ENCODE assay signal across 11 mouse cellular contexts in the genomic region with DNA sequence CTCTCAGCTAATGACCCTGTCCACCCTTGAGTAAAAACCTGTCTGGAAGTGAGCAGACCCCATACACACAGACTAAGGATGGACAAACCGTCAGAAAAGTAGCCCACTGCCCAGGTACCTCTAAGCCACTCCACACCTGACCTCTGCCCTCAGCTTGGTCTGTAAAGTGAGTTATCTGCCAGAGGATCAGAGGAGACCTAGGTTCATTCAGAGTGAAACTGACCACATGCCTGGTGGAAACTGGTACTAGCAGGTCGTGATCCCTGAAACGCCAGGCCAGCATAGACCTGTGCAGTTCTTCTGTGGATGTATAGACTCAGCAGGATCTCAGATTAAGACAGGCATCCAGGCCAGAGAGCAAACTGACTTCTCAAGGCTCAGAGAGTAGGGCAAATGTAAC. TPM values are rescaled to one million over a fixed set of nuclear protein-coding genes. Genes with fewer than 3 reads are reported as not detected.
DNase-seq lines count a peak whose midpoint lies in the region; ATAC-seq and TF ChIP-seq lines count a peak whose summit lies in the region.
"Had no signal": no experiment of that assay in that cellular context is flagged by ENCODE, and none has a peak within 500 bp of the region (broad histone marks: within the 10 kb centered on the region; RNA-seq: fewer than 3 reads in every experiment).

No protein-coding gene starts in this region.

- H3K4me1 ChIP-seq in heart, embryonic 15.5 days (replicated peaks): 0 out of 2 replicates have a peak, but pooled peaks cover 4% of the 10 kb centered on the region
- H3K4me1 ChIP-seq in lung, embryonic 14.5 days (ENCODE audit: insufficient read depth): no peaks in the 10 kb centered on the region
- no peaks in the 10 kb centered on the region for H3K4me1 ChIP-seq in lung, adult 2 months (ENCODE audit: control insufficient read depth, insufficient read depth, low read length)
- H3K4me1 ChIP-seq in hindbrain, embryonic 16.5 days (ENCODE audit: control insufficient read depth, insufficient read depth, low read depth, low read length): peaks cover 6% of the 10 kb centered on the region
- peaks cover 39% of the 10 kb centered on the region for H3K4me1 ChIP-seq in liver, postnatal 0 days (ENCODE audit: insufficient read depth)

- WGBS in heart, embryonic 15.5 days: 57% methylated on average over 3 of the region's 3 CpGs
- 56% methylated on average over 3 of the region's 3 CpGs for WGBS in lung, embryonic 14.5 days
- WGBS in lung, adult 2 months: 64% methylated on average over 3 of the region's 3 CpGs
- 67% methylated on average over 3 of the region's 3 CpGs for WGBS in hindbrain, embryonic 16.5 days
- 41% methylated on average over 3 of the region's 3 CpGs for WGBS in liver, postnatal 0 days (ENCODE audit: insufficient replicate concordance)

- no peaks in the 10 kb centered on the region for H3K36me3 ChIP-seq in heart, embryonic 15.5 days
- H3K36me3 ChIP-seq in lung, embryonic 14.5 days (ENCODE audit: insufficient read depth): no peaks in the 10 kb centered on the region
- H3K36me3 ChIP-seq in hindbrain, embryonic 16.5 days (ENCODE audit: control insufficient read depth, insufficient read depth, low read length): no peaks in the 10 kb centered on the region
- no peaks in the 10 kb centered on the region for H3K36me3 ChIP-seq in liver, postnatal 0 days (replicated peaks; ENCODE audit: insufficient read depth, low read length)

- TF ChIP-seq POLR2A in lung, adult 2 months (IDR thresholded peaks at IDR 0.05; ENCODE audit: borderline replicate concordance, extremely low read depth, low read depth, low read length): no peak

- no peak overlapping the region for H3K4me3 ChIP-seq in heart, embryonic 15.5 days
- no peak overlapping the region for H3K4me3 ChIP-seq in lung, embryonic 14.5 days (ENCODE audit: low read depth, low read length)
- no peak overlapping the region for H3K4me3 ChIP-seq in lung, adult 2 months (replicated peaks; ENCODE audit: extremely low read depth, low read depth, low read length)
- H3K4me3 ChIP-seq in hindbrain, embryonic 16.5 days (ENCODE audit: low read length): no peak overlapping the region
- peak overlapping the region; percentile 47 for H3K4me3 ChIP-seq in liver, postnatal 0 days (ENCODE audit: low read depth, low read length)

- no peak for TF ChIP-seq EP300 in liver, postnatal 0 days (IDR thresholded peaks at IDR 0.05; ENCODE audit: low read depth)

- ATAC-seq in heart, embryonic 15.5 days (replicated peaks; ENCODE audit: insufficient number of reproducible peaks, insufficient read depth, low FRiP score, low read depth): no peak; the same call in 1 of the 2 replicates
- no peak for ATAC-seq in lung, embryonic 14.5 days (ENCODE audit: insufficient read depth)
- ATAC-seq in hindbrain, embryonic 16.5 days: 0 out of 2 replicates have a peak, but pooled peaks have one; percentile 9
- 0 out of 2 replicates have a peak, but pooled peaks have one; percentile 22 for ATAC-seq in liver, postnatal 0 days
- ATAC-seq in cerebellum, adult (ENCODE audit: insufficient number of reproducible peaks, low FRiP score, low TSS enrichment): no peak

- peak overlapping the region; percentile 62 for H3K4me2 ChIP-seq in heart, embryonic 15.5 days
- H3K4me2 ChIP-seq in lung, embryonic 14.5 days: peak overlapping the region; percentile 50; the same call in 1 of the 2 replicates
- H3K4me2 ChIP-seq in hindbrain, embryonic 16.5 days (ENCODE audit: low read length): no peak overlapping the region
- H3K4me2 ChIP-seq in liver, postnatal 0 days (ENCODE audit: low read depth, low read length): peak overlapping the region; percentile 67

- H3K27ac ChIP-seq in heart, embryonic 15.5 days: no peak overlapping the region
- H3K27ac ChIP-seq in lung, embryonic 14.5 days (ENCODE audit: low read depth): no peak overlapping the region
- H3K27ac ChIP-seq in hindbrain, embryonic 16.5 days (ENCODE audit: low read depth, low read length): no peak overlapping the region
- H3K27ac ChIP-seq in liver, postnatal 0 days (ENCODE audit: low read depth): peak overlapping the region; percentile 69

- no peak for TF ChIP-seq CTCF in lung, embryonic 14.5 days (IDR thresholded peaks at IDR 0.05; ENCODE audit: low read depth)
- TF ChIP-seq CTCF in lung, adult 2 months (IDR thresholded peaks at IDR 0.05; ENCODE audit: insufficient read depth, low read length): no peak
- TF ChIP-seq CTCF in liver, postnatal 0 days (IDR thresholded peaks at IDR 0.05; ENCODE audit: low read depth): no peak

- no peaks in the 10 kb centered on the region for H3K9me3 ChIP-seq in heart, embryonic 15.5 days (replicated peaks)
- no peaks in the 10 kb centered on the region for H3K9me3 ChIP-seq in lung, embryonic 14.5 days (ENCODE audit: low read depth, low read length)
- H3K9me3 ChIP-seq in hindbrain, embryonic 16.5 days (ENCODE audit: control insufficient read depth, low read length): no peaks in the 10 kb centered on the region
- H3K9me3 ChIP-seq in liver, postnatal 0 days (ENCODE audit: low read length): no peaks in the 10 kb centered on the region

- no peak for DNase-seq in heart, adult 9 months (ENCODE audit: low spot score in 2 of 2)
- no peak for DNase-seq in lung, embryonic 14.5 days
- DNase-seq in lung, adult 2 months: no peak
- DNase-seq in liver, postnatal 0 days: no peak
- DNase-seq in cerebellum, postnatal 10 days: no peak
- DNase-seq: cerebellum, adult 9-10 months had no signal

- H3K9ac ChIP-seq in heart, embryonic 15.5 days: no peak overlapping the region
- no peak overlapping the region for H3K9ac ChIP-seq in lung, embryonic 14.5 days
- H3K9ac ChIP-seq in hindbrain, embryonic 16.5 days (ENCODE audit: low read depth, low read length): no peak overlapping the region
- H3K9ac ChIP-seq in liver, postnatal 0 days (replicated peaks): peak overlapping the region; percentile 50; the same call in 1 of the 2 replicates

- peaks cover 23% of the 10 kb centered on the region; the same call in 1 of the 2 replicates for H3K27me3 ChIP-seq in heart, embryonic 15.5 days
- H3K27me3 ChIP-seq in lung, embryonic 14.5 days (ENCODE audit: insufficient read depth, low read length): no peaks in the 10 kb centered on the region
- peaks cover 2% of the 10 kb centered on the region for H3K27me3 ChIP-seq in hindbrain, embryonic 16.5 days (replicated peaks; ENCODE audit: control insufficient read depth, insufficient read depth, low read length)
- no peaks in the 10 kb centered on the region for H3K27me3 ChIP-seq in liver, postnatal 0 days (ENCODE audit: insufficient read depth, low read length)

RNA-seq across cellular contexts. Expression of a gene that starts 0.5 kb away (rescaled TPM):
- 0.14 TPM in 1 of 2 replicates, not detected in the other for polyA plus RNA-seq in heart, embryonic 15.5 days (2015; fragmentation: Nextera tagmentation; extraction: Ambion mirVana)
- not detected in 2 replicates for polyA plus RNA-seq in lung, embryonic 14.5 days (2014; fragmentation: Nextera tagmentation; extraction: Ambion mirVana)
- 0.28 and 0.53 TPM in 2 replicates for polyA plus RNA-seq in lung, adult 2 months (2012; rRNA removed)
- polyA plus RNA-seq in hindbrain, embryonic 16.5 days (2015; fragmentation: Nextera tagmentation; extraction: Ambion mirVana): 0.19 and 0.24 TPM in 2 replicates
- 10.3 and 14.0 TPM in 2 replicates for polyA plus RNA-seq in liver, postnatal 0 days (2015; fragmentation: Nextera tagmentation; extraction: Ambion mirVana)

RNA-seq across cellular contexts. Expression of a gene that starts 8.6 kb away (rescaled TPM):
- 0.15 TPM in 1 of 2 replicates, not detected in the other for polyA plus RNA-seq in heart, embryonic 15.5 days (2015; fragmentation: Nextera tagmentation; extraction: Ambion mirVana)
- not detected in 2 replicates for polyA plus RNA-seq in lung, embryonic 14.5 days (2014; fragmentation: Nextera tagmentation; extraction: Ambion mirVana)
- polyA plus RNA-seq in lung, adult 2 months (2012; rRNA removed): 0.08 and 0.12 TPM in 2 replicates
- polyA plus RNA-seq in hindbrain, embryonic 16.5 days (2015; fragmentation: Nextera tagmentation; extraction: Ambion mirVana): 0.04 TPM in 1 of 2 replicates, not detected in the other
- polyA plus RNA-seq in liver, postnatal 0 days (2015; fragmentation: Nextera tagmentation; extraction: Ambion mirVana): 48.6 and 51.0 TPM in 2 replicates

RNA-seq across cellular contexts. Expression of a gene that starts 23.4 kb away (rescaled TPM):
- not detected in 2 replicates for polyA plus RNA-seq in heart, embryonic 15.5 days (2015; fragmentation: Nextera tagmentation; extraction: Ambion mirVana)
- polyA plus RNA-seq in lung, embryonic 14.5 days (2014; fragmentation: Nextera tagmentation; extraction: Ambion mirVana): not detected in 2 replicates
- not detected in 2 replicates for polyA plus RNA-seq in lung, adult 2 months (2012; rRNA removed)
- not detected in 2 replicates for polyA plus RNA-seq in hindbrain, embryonic 16.5 days (2015; fragmentation: Nextera tagmentation; extraction: Ambion mirVana)
- not detected in 2 replicates for polyA plus RNA-seq in liver, postnatal 0 days (2015; fragmentation: Nextera tagmentation; extraction: Ambion mirVana)
- polyA plus RNA-seq: adrenal gland, adult 2 months; spleen, adult 2 months had no signal

RNA-seq across cellular contexts. Expression of a gene that starts 44.8 kb away (rescaled TPM):
- polyA plus RNA-seq in heart, embryonic 15.5 days (2015; fragmentation: Nextera tagmentation; extraction: Ambion mirVana): 5.5 and 8.1 TPM in 2 replicates
- 10.4 and 11.9 TPM in 2 replicates for polyA plus RNA-seq in lung, embryonic 14.5 days (2014; fragmentation: Nextera tagmentation; extraction: Ambion mirVana)
- 20.3 and 37.6 TPM in 2 replicates for polyA plus RNA-seq in lung, adult 2 months (2012; rRNA removed)
- polyA plus RNA-seq in hindbrain, embryonic 16.5 days (2015; fragmentation: Nextera tagmentation; extraction: Ambion mirVana): 7.7 and 9.7 TPM in 2 replicates
- 2.1 and 2.8 TPM in 2 replicates for polyA plus RNA-seq in liver, postnatal 0 days (2015; fragmentation: Nextera tagmentation; extraction: Ambion mirVana)

Comparison
In these comparisons a context has a peak if more than half of its experiments do, and no peak if none do; other contexts are left out.
1. ATAC-seq: peak in hindbrain, embryonic 16.5 days (single experiment) and liver, postnatal 0 days (single experiment); none in heart, embryonic 15.5 days (single experiment), lung, embryonic 14.5 days (single experiment) and cerebellum, adult (single experiment).
2. RNA of a gene that starts 8.6 kb away (polyA plus RNA-seq): 48.6 to 51.0 TPM in liver, postnatal 0 days; 0.08 to 0.12 TPM in lung, adult 2 months, 0.04 TPM in hindbrain, embryonic 16.5 days, 0.15 TPM in heart, embryonic 15.5 days and not detected in lung, embryonic 14.5 days; every median in the first group is over 10 times any median in the second.